Mouse (Mus musculus) megakaryocyte progenitor cell, adult 5-6 weeks (primary cell): ENCODE data around the gene Ovca2. TPM values are rescaled to one million over a fixed set of nuclear protein-coding genes. Genes with fewer than 3 reads are reported as not detected.

ENCODE experiments used
- ATAC-seq: replicated peaks from 2 replicates; pipeline ENCODE4 v1.8.0; 2016; ENCODE audit warnings: mild to moderate bottlenecking, moderate TSS enrichment, inconsistent platforms; ENCODE audit not compliant: poor library complexity
- total RNA-seq, 2 experiments: library from RNA; stranded (forward) in 1 of 2; stranded (reverse) in 1 of 2; fragments of 157-497, 149-512 nt in 1 of 2; fragments of 200-1000 nt in 1 of 2; gene quantifications; 2 replicates each; pipeline versions ENCODE4 v1.2.3 to v1.2.4; 2015 to 2017

Gene Ovca2
- total RNA-seq, 2 experiments from 2014 or later, result 16.5 to 26.3 TPM

DNA sequence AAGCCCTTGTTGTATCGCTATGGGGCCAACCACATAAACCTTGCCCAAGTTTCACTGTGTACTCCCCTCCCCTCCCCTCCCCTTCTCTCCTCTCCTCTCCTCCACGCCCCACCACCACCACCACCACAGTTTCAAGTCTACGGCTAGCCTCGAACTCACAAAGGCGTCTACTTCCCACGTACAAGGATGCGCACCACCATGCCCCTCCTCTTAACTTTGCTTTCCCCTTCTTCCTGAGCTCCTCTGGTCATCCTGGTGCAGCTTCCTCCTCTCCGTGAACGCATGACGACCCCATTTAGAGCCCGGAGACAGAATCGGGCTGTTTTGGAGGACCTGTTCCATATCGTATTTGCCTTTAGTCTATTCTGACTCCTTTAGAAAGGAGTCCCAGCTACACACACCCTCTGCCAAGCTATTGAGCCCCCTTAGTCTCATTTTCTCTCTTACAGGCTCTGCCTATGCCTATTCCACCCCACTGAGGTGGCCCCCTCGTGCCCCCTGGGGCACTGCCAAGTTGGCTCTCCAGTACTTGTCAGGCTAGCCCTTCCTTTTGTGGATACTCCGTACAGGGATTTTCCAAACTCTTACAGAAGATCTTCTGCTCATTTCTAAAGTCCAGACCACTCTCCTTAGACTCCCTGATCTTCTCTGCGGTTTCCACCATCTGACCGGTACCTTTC is 7.3 kb downstream of the Ovca2 start:
- no peak for ATAC-seq

DNA sequence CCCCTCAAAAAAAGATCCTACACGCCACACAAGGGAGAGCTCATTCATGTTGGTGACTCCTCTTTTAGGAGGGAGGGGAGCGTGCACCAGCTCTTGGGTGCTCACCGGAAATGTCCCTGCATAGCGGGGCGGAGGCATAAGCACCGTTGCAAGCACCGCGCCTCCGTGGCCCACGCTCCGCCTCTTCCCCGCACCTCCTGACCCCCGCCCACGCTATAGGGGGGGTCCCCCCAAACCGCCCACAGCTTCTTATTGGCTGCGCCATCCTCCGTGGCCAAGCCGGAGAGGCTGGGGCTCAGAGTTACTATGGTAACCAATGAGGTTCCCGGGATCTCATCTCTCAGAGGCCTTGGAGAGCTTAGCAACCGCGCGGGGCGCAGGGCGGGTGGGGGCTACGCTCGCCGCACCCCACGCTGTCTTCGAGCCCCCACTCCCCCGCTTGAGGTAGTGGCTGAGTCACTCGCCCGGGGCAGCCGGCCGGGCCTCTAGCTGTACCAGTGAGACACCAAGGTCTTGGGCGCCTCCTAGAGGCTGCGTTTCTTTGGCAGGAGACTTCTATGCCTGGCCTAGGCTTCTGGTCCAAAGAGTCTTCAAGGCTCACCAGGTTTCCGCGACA is 8.4 kb downstream of the Ovca2 start:
- ATAC-seq, result peak; percentile 61

DNA sequence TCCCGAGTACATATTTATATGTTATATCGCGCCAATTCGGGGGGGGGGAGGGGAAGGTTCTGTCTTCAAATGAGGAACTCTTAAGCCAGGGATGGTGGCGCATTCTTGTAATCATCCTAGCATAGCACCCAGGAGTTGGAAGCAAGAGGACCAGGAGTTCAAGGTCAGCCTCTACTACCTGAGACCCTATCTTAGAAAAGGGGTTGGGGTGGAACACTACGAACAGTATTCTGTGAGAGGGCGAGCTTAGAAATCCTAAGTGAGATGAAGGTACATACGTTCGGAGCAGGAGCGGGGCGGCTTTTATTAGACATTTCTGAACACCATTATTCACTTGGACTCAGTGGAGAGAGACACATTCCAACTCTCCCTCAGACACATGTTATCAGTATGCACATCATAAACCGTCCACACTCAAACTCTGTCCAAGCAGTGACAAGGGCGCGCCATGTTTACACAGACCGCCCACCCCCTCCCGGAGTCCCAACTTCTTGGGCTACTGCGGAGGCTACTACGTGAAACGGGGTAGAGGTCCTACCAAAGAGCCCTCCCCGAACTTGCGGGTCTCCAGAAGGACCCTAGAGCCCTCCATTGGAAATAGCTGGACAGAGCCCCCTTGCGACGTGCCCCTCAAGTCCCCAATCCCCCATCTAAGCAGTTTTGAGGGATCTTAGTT is 9.1 kb downstream of the Ovca2 start, which contains the start of gene Hic1:
Hic1 (minus strand) TSS at position 115 of the 676 bp plus-strand sequence.
- no peak for ATAC-seq

DNA sequence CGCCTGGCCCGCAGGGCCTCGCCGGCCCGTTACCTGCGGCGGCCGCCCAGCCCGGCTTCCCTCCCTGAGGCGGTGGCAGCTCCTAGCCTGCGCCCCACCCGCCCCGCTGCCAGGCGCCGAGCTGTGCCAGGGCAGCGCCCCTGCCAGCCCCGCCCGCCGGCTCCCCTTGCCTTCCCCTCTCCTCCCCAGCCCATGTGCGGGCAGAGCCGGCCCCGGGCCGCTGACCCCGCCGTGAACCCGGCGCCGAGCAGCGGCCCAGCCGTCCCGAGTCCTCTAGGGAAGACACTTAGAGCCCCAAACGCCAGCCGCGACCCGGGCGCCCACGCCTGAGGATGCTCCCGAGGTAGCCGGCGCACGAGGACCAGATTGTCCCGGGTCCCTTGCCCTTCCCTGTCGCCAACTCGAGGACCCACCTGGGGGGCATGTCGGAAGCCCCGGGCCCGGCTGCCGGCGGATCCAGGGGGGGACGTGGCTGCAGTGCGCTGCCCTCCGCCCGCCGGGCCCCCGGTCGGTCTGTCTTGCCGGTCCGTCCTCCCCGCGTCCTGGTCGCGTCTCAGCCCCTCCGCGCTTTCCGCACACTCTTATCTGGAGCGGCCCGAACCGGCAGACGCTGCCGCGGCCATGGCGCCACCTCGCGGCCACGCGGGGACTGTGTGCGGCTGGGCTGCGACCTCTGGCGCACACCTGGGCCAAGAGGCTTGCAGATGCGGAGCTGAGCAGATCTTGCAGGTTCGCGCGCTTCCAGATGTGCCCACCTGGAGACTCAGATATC is 9.9 kb downstream of the Ovca2 start:
- ATAC-seq, result peak; percentile 30

DNA sequence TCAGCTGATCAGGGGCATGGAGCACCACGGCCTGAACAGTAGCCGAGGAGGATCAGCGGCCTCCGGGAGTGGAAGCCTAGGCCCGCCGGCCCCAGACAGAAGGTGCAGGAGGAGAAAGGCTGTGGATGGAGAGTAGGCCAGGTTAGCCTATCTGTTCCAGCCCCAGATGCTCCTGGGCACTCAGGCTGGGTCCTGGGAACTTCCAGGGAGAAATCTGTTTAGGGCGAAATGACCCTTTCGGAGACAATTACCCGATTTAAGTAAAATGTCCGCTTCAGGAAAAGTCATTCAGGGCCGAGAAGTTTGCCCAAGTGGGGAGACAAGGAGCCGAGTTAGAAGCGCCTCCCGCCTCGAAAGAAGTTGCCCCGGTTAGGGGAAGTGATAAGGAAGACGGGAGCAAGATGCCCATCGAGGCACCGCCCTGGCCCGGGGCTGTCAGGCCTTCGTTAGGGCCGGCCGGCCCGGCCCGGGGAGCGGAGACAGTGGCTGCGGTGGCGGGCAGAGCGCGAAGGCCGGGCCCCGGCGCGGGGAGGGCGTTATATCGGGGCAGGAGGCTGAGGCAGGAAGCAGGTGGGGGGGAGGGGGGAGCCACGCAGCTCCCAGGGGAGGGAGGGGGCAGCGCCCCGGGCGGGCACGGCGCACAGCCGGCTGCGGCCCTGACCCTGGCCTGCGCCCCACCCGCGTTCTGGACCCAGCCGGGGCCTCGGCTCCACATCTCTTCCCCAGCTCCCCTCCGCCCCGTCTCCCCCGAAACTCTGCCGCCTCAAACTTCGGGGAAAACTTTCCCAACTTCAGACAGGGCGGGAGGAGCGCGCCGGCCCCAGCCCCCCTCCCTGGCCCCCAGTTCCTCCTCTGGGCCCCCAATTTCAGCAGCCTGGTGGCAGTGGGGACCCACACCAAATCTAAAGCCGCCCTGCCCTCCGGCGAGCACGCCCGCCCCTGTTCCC is 10.7 kb downstream of the Ovca2 start:
- ATAC-seq, result no peak

DNA sequence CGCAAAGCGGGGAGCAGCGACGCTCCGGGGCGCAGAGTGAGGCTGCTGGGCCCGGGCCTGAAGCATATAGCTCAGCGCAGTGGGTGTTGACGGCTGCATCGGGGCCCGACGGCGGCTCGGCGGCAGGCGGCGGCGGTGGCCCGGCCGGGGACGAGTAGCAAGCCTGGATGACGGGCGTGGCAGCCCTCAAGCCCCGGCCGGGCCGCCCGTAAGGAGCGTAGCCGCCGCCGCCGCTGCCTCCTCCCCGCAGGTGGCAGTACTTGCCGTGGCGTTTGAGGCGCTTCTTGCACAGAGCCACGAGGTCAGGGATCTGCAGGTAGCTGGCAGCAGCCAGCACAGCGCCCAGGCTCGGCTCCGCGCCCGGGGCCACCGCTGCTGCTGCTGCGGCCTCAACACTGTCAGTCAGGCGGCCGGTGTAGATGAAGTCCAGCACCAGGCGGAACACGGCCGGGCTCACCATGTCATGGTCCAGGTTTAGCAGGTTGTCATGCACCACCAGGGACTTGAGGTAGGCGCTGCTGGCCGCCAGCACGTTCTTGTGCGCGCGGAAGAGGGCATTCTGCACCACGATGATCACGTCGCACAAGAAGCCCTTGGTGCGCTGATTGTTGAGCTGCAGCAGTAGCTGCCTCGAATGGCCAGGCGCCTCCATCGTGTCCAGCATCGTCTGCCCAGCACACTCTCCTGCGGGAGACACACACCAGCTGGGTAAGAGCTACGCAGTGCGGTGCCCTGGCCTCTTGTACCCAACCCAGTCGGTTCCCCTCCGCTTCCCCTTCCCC is 11.6 kb downstream of the Ovca2 start:
- ATAC-seq, result no peak

DNA sequence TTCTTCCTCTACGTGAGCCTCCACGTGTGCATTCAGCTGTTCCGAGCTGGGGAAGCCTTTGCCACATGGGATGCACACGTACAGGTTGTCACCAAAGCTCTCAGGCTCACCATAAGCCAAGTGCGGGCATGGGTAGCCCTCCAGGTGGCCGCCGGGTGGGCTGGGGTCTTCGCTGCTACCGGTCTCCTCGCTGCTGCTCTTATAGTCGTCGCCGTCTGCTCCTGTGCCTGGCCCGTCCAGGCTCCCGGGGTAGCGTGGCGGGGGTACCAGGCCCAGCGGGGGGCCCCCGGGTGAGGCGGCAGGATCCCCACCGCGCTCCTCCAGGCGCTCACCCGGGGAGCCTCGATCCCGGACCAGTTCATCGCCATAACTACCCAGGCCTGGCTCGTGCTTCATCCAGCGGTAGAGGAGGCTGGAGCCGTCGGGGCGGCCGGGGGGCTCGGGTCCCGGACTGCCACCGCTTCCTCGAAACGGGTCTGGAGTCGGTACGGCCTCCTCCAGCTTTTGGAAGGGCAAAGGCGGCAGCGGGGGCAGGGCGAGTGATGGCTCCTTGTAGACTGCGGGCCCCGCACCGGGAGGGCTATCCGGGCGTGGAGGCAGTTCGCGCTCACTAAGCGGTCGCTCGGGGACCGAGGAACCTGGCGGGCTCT is 12.3 kb downstream of the Ovca2 start:
- ATAC-seq, result no peak

DNA sequence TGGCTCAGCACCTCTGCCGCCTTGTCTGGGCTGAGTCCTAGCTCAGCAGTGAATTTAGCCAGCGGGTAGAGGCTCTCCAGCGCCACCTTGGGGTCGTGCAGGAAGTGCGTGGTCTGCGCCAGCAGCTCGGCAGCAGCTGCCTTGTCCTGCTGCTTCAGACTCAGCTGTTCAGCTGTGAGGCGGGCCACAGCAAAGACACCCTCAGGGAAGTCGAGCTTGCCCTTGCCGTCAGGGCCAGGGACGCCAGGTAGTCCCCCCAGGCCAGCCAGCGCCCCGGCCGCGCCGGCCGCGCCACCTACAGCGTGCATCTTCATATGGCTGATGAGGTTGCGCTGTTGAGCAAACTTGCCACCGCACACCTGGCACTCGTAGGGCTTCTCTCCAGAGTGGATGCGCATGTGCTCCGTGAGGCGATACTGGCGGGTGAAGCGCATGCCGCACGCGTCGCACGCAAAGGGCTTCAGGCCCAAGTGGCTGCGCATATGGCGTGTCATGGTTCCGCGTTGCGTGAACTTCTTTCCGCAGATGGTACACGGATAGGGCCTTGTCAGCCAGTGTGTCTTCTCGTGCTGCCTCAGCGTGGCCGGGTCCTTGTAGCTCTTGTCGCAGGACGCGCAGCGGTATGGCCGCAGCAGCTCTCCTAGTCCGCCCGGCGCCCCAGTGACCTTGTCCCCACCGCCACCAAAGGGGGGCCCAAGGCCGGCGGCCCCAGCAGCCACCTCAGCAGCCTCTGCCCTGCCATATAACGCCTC is 13.0 kb downstream of the Ovca2 start:
- peak; percentile 68 for ATAC-seq

DNA sequence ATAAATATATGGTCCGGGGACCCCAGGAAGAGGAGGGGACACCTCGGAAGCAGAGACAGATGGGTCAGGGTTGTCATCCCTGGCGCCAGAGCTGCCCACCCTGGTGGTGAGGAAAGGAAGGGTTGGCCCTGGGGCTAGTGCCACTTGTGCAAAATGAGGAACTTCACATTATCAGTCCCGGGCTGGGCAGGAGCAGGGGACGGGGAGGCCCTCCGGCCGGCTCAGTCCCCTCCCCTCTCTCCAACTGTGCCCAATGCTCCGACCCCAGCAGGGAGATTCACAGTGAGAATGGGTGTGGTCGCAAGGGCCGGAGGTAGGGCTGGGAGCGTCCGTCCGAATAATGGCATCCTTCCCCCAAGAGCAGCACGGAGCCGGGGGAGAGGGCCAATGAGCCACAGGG is 13.9 kb downstream of the Ovca2 start:
- ATAC-seq, result peak; percentile 55

DNA sequence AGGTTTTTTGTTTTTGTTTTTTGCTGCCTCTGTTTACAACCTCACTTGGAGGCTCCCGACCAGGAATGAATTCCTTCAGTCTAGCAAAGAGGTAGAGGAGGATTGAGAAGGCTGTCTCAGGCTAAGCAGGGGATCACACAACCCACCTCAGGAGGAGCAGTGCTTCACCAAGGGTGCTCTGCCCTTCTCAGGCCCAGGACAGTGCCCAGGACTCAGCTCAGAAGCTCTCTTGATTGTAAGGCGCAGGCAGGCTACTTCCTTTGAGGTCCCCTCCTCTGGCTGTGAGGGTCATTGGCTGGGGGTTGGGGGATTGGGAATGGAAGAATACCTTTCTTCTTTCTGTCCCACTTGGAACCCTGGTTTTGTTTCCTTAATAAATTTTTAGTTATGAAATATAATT is 14.6 kb downstream of the Ovca2 start:
- no peak for ATAC-seq

DNA sequence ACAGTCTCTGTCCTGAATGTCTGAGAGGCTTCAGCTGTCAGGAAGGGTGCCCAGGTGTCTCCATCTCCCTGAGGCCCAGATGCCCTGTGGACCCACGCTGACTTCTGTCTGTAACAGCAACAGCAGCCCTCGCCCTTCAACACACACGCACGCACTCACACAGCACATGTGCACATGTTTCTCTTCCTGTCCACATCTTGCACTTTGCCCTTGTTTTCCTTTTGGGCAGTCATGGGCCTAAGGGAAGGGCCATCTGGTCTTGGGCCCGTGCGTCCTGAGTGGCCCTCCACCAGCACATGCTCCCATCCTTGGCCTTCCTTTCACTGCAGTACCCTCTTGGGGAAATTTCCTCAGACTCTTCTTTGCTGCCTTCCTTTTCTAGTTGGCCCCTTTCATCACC is 15.3 kb downstream of the Ovca2 start:
- no peak for ATAC-seq

DNA sequence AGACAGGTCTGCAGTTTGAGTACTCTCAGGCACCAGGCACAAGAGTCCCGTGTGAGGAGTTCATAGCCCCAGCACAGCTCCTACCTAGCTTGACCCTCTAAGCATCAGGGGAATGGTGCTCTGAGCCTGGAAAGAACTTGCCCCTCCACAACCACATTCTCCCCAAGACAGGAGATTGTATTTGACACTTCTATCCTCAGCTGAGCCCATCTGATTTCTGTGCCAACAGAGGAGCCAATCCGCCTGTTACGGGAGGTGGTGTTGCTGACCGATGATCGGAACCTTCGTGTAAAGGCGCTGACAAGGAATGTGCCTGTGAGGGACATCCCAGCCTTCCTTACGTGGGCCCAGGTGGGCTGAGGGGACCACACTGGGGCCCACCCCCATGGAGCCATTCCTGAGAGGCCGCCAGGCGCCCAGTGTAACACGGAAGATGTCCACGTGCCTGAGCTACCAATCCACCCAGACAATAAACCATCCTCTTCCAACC is 16.0 kb downstream of the Ovca2 start:
- ATAC-seq, result no peak

DNA sequence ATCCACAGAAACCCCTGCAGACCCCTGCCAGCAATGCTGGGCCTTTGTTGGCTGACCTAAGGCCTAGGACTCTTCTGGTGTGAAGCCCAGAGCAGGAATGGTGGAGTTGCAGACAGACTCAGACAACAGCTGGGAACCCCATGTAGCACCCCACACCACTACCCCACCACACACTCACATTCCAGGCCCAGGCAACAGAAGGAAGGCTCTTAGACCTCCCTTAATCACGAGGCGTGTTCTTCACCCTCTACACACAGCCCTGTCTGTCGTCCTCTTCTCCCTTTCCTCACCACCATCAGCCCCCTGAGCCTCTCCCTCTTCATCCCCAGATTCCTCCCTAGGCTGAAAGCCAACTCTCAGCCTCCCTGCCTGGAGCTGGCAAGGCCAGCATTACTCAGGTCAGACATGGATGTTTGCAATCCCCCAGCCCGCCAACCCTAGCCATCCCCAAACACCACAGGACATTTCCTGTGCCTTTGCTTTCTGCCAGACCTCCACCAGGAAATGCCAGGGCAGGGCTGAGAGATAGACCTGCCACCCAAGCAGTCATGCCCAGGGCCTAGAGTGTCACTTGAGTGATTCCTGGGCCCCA is 17.1 kb downstream of the Ovca2 start:
- ATAC-seq, result no peak

DNA sequence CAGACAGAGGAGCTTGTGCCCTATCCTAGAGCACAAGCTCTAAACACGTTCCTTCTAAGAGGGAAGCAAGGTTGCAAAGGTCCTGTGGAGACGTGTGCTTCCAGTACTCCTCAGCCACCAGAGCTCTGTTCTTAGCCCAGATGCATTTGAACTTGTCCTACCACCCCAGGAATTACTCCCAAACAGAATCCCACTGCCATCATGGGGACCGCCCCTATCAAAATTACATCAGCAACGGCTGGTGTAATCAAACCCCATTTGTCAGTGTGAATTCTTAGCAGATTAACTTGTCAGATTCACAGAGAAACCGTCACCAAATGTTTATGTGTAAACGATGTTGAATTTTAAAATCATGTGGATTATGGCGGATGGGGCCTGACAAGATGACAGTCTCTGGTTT is 17.7 kb downstream of the Ovca2 start:
- ATAC-seq, result no peak

DNA sequence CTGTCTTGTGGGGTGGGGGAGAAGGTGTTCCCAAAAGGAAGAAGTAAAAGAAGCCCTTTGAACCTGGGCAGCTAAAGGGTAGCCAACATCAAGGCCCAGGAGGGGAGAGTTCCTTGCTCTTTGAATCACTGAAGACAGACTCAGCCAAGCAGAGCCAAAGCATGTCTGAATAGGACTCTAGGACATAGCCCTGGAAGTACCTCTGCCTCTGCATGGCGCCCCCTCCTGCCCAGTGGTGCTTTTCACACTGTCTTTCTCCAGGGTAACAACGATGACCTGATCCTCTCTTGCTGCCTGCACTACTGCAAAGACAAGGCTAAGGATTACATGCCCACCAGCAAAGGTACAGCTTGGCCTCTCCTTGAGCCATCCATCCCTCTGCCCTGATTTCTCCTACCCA is 19.1 kb downstream of the Ovca2 start:
- peak; percentile 66 for ATAC-seq

DNA sequence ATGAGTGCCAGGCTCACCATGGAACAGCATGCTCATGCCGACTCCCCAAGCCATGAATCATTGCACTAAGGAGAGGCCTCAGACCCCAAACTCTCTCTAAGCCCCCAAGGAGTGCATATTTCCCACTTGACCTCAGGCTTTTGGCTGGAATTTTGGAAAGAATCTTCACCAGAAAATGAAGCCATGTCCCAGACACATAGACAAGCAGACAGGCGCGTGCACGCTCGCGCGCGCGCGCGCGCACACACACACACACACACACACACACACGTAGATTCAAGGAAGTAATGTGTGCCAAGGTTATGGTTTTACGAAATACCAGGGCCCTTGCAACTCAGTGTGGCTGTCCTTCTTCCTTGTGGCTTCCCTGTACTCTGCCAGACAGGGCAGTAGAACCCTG is 20.2 kb downstream of the Ovca2 start:
- ATAC-seq, result peak; percentile 75

DNA sequence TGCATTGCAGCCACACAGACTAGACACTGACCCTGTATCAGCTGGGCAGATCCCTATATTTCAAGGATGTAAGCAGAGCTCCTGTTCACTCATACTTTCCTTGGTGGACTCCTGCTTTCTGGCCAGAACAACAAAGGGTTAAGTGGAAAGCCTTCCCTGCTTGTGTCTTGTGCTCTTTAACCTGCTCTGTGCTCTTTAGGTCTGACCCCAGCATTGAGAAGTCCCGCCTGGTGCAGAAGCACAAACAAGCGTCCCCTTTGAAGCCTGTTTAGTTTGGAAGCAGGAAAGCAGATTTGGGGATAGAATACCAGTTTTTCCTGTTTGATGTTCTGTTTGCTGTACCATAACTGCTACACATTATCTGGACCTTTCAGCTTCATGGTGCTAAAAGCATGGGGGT is 20.7 kb downstream of the Ovca2 start:
- ATAC-seq, result no peak

DNA sequence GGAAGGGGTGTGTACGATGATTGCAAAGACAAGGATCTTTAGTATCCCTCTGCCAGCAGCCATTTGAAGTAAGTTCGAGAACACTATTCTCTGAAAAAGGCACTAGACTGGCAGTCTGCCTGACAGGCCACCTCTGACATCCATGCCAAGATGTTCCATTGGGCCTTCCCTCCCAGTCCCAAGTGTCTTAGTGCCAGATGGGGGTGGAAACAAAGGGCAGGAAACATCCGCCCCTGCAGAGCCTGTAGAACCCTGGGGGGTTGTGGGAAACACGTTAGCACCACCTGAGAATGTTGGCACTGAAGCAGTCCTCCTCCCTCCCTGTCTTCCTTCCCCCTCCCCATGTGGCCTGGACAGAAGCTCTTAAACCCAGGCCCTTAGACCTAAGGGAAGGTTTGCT is 21.6 kb downstream of the Ovca2 start:
- ATAC-seq, result no peak
